Mouse (Mus musculus) MEL (cell line): ENCODE data around the gene Gad1. TPM values are rescaled to one million over a fixed set of nuclear protein-coding genes. Genes with fewer than 3 reads are reported as not detected.

Experiments used
- DNase-seq: peaks from one replicate; pipeline ENCODE4 v3.0.0; 2011; ENCODE audit warnings: low read depth, low spot score
- H3K27ac ChIP-seq: 2 replicates; pipeline ENCODE4 v1.5.1; 2012; ENCODE audit warnings: low read depth, mild to moderate bottlenecking, control low read depth, low read length, moderate library complexity; ENCODE audit not compliant: control insufficient read depth
- H3K27me3 ChIP-seq, 2 experiments: fragments of 150-350 bp in 1 of 2; sonication (generic) in 1 of 2; 2 replicates each; pipeline ENCODE4 v1.6.1; 2012; ENCODE audit warnings: low read length in 2 of 2, mild to moderate bottlenecking in 2 of 2, improper control_type of control experiment in 1 of 2, moderate library complexity in 1 of 2; ENCODE audit not compliant: insufficient read depth in 2 of 2, control insufficient read depth in 1 of 2
- H3K36me3 ChIP-seq, 2 experiments: 2 replicates each; pipeline ENCODE4 v1.6.1; 2012 to 2014; ENCODE audit warnings: low read length in 2 of 2, improper control_type of control experiment in 1 of 2, inconsistent platforms in 1 of 2, mild to moderate bottlenecking in 1 of 2; ENCODE audit not compliant: insufficient read depth in 2 of 2, control insufficient read depth in 1 of 2
- H3K4me1 ChIP-seq, 2 experiments: fragments of 150-350 bp in 1 of 2; sonication (generic) in 1 of 2; 2 replicates each; pipeline ENCODE4 v1.6.1; 2012; ENCODE audit warnings: low read length in 2 of 2, improper control_type of control experiment in 1 of 2, mild to moderate bottlenecking in 1 of 2; ENCODE audit not compliant: insufficient read depth in 2 of 2, control insufficient read depth in 1 of 2
- H3K4me3 ChIP-seq, 2 experiments: fragments of 150-350 bp in 1 of 2; sonication (generic) in 1 of 2; 2 replicates each; pipeline ENCODE4 v1.5.1; 2012; ENCODE audit warnings: low read depth in 2 of 2, low read length in 2 of 2, mild to moderate bottlenecking in 2 of 2, moderate library complexity in 2 of 2, control low read depth in 1 of 2, improper control_type of control experiment in 1 of 2; ENCODE audit not compliant: control insufficient read depth in 1 of 2, insufficient read depth in 1 of 2
- H3K79me2 ChIP-seq: 2 replicates; pipeline ENCODE4 v1.6.1; 2012; ENCODE audit warnings: mild to moderate bottlenecking, low read length, moderate library complexity; ENCODE audit not compliant: control insufficient read depth, poor library complexity, insufficient read depth
- H3K9ac ChIP-seq: 2 replicates; pipeline ENCODE4 v1.6.1; 2012; ENCODE audit warnings: low read depth, mild to moderate bottlenecking, control low read depth, low read length, moderate library complexity; ENCODE audit not compliant: control insufficient read depth, poor library complexity, severe bottlenecking
- H3K9me3 ChIP-seq: fragments of 150-350 bp; sonication (generic); replicated peaks from 2 replicates; pipeline ENCODE4 v1.6.1; 2012; ENCODE audit warnings: mild to moderate bottlenecking, low read length, improper control_type of control experiment, moderate library complexity; ENCODE audit not compliant: insufficient read depth
- CHD1 ChIP-seq: IDR thresholded peaks from 2 replicates; pipeline ENCODE4 v1.6.1; 2012; ENCODE audit warnings: low read depth, mild to moderate bottlenecking, inconsistent platforms, low read length, improper control_type of control experiment
- EP300 ChIP-seq, 2 experiments: IDR thresholded peaks; 2 replicates each; pipeline ENCODE4 v1.6.1; 2011; ENCODE audit warnings: improper control_type of control experiment in 2 of 2, low read length in 2 of 2, low read depth in 1 of 2, mild to moderate bottlenecking in 1 of 2
- ETS1 ChIP-seq: IDR thresholded peaks from 2 replicates; pipeline ENCODE4 v1.6.1; 2012; ENCODE audit warnings: low read depth, mild to moderate bottlenecking, inconsistent platforms, low read length, improper control_type of control experiment, moderate library complexity
- JUND ChIP-seq: IDR thresholded peaks from 2 replicates; pipeline ENCODE4 v1.6.1; 2011; ENCODE audit warnings: low read depth, mild to moderate bottlenecking, improper control_type of control experiment, low read length
- MAFK ChIP-seq: IDR thresholded peaks from 2 replicates; pipeline ENCODE4 v1.6.1; 2011; ENCODE audit warnings: low read depth, mild to moderate bottlenecking, low read length, improper control_type of control experiment, borderline replicate concordance
- MAZ ChIP-seq: IDR thresholded peaks from 2 replicates; pipeline ENCODE4 v1.6.1; 2012; ENCODE audit warnings: low read depth, mild to moderate bottlenecking, inconsistent platforms, low read length, improper control_type of control experiment
- MYC ChIP-seq: IDR thresholded peaks from 2 replicates; pipeline ENCODE4 v1.6.1; 2011; ENCODE audit warnings: low read depth, mild to moderate bottlenecking, low read length, improper control_type of control experiment, moderate library complexity
- NRF1 ChIP-seq: IDR thresholded peaks from 2 replicates; pipeline ENCODE4 v1.6.1; 2014; ENCODE audit warnings: low read depth, mild to moderate bottlenecking, inconsistent platforms, low read length, improper control_type of control experiment, moderate library complexity; ENCODE audit not compliant: poor library complexity, insufficient read depth, severe bottlenecking
- RAD21 ChIP-seq: IDR thresholded peaks from 2 replicates; pipeline ENCODE4 v1.6.1; 2011; ENCODE audit warnings: mild to moderate bottlenecking, low read depth, low read length, improper control_type of control experiment
- ZC3H11A ChIP-seq: IDR thresholded peaks from 2 replicates; pipeline ENCODE4 v1.6.1; 2012; ENCODE audit warnings: low read depth, mild to moderate bottlenecking, inconsistent platforms, low read length, improper control_type of control experiment
- ZNF384 ChIP-seq: IDR thresholded peaks from 2 replicates; pipeline ENCODE4 v1.6.1; 2012; ENCODE audit warnings: low read depth, mild to moderate bottlenecking, inconsistent platforms, low read length, improper control_type of control experiment
- polyA plus RNA-seq, 2 experiments: library from polyadenylated mRNA; stranded (reverse) in 1 of 2; unstranded in 1 of 2; fragments of >175 nt in 1 of 2; fragments of >200 nt in 1 of 2; gene quantifications; 2 replicates each; pipeline versions ENCODE4 v1.2.1 to v1.2.4; 2012; ENCODE audit warnings: low replicate concordance in 2 of 2, low read depth in 1 of 2; ENCODE audit not compliant: insufficient read length in 2 of 2, insufficient read depth in 1 of 2, missing spikeins in 1 of 2
- total RNA-seq: library from RNA; depleted of rRNA; stranded (reverse); fragments of 300-350 nt; gene quantifications from 2 replicates; pipeline ENCODE4 v1.2.3, GENCODE M21; 2012

The Gad1 gene
- total and polyA plus RNA-seq, 3 experiments: not detected

DNA sequence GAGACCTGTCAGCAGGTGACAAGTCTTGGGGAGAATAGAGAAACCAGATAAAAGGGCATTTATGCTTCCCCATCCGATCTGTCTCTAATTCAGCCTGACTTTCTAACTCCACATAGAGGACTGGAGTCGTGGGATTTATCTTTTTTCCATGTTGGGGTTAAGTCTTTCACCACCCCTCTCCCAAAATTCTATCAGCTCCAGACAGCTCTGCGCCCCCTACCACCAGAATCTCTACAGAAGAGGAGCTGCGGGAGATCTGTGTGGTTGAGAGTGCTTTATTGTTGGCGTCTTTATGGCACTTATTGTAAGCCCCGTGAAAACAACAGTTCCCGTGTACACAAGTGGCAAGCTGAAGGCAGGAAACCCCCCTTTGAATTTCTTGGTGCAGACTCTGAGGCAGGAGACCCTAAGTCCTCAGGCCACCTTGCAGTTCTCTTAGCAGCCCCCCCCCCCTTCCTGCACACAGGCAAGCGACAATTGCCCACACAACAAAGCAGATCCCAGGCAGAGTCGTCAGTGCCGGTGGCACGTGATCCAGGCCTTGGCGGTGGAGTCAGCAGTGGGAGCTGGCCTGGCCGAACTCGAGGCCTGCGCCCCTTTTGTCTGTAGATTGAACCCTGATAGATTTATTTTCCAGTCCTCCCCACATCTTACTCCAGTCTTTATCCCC, 11.9 kb downstream of the Gad1 start:
- Histone ChIP-seq H3K27ac (no peak overlapping the region), H3K27me3 (no peaks in the 10 kb centered on the region)
- no peak for TF ChIP-seq NRF1
- TF ChIP-seq ZNF384: no peak
- TF ChIP-seq MAFK: no peak
- TF ChIP-seq, all 39 proteins: peak for 0
- DNase-seq: no peak
- H3K4me1 ChIP-seq: no peaks in the 10 kb centered on the region
- H3K9ac ChIP-seq: no peak overlapping the region
- no peaks in the 10 kb centered on the region for H3K79me2 ChIP-seq
- no peaks in the 10 kb centered on the region for H3K36me3 ChIP-seq
- no peaks in the 10 kb centered on the region for H3K9me3 ChIP-seq
- no peak overlapping the region for H3K4me3 ChIP-seq

DNA sequence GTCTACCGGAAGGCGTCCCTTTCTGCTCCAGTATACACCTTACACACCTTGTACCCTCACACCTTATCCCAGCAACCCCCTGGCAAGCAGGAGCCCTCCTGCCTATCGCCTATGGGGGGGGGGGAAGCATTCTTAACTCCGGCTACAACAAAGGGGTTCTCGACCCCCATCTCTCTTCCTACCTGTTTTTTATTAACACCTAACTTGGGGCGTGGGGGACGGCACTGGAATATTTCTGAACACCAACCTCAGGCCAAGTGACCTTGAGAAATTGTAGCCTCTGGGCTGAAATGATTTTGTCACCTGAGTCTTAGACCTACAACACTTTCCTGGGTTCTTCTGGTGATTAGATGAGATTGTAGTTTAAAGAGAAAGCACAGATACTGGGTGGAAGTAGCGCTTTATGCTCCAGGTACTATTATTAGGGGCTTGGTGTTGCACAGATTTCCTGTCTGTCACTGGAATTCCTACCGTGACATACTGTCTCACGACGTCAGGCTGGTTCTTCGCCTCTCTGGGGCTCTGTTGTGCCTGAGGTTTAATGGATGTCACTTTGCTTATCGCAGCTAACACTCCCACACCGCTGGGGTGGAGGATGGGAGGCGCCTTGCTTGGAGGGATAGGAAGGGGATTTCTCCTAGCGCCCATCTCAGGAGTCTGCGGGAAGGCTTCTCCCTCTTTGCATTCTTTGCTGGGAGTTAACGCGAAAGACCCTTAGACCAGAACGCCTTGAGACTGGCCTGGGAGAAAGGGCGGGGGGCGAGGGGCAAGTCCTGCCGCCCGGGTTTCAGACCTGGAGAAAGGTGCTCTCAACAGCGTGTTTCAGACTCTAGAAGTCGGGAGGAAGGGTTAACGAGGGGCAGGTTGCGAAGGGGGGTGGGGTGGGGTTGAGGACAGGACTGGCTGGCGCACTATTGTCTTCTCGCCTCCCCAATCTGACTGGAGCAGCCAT, 13.1 kb downstream of the Gad1 start:
- no peaks in the 10 kb centered on the region for H3K36me3 ChIP-seq
- no peak overlapping the region for H3K9ac ChIP-seq
- H3K4me3 ChIP-seq: no peak overlapping the region
- H3K27ac ChIP-seq: no peak overlapping the region
- TF ChIP-seq ZC3H11A (no peak), MYC (no peak), CHD1 (no peak)
- TF ChIP-seq, all 39 proteins: peak for 0
- Histone ChIP-seq H3K9me3 (no peaks in the 10 kb centered on the region), H3K4me1 (no peaks in the 10 kb centered on the region), H3K79me2 (no peaks in the 10 kb centered on the region), H3K27me3 (no peaks in the 10 kb centered on the region)
- no peak for DNase-seq

DNA sequence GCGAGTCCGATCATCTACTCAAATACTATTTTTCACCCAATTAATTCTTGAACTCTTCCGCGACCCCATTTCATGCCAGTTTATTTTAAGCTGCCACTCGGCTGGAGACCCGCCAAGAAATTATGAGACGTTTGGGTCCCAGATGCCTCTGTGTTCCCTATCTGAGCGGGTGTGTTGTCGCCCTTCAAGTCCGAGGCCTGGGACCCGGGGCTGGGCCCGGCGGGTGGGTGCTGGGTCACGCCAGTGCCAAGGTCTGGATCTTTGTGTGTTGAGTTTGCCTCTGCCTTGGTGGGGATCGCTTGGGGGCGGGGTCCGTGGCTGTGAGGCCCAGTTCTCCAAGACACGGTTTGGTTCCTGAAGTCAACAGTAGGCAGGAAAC, 13.7 kb downstream of the Gad1 start:
- H3K4me3 ChIP-seq: no peak overlapping the region
- no peaks in the 10 kb centered on the region for H3K27me3 ChIP-seq
- H3K79me2 ChIP-seq: no peaks in the 10 kb centered on the region
- H3K4me1 ChIP-seq: no peaks in the 10 kb centered on the region
- H3K27ac ChIP-seq: no peak overlapping the region
- no peaks in the 10 kb centered on the region for H3K36me3 ChIP-seq
- no peaks in the 10 kb centered on the region for H3K9me3 ChIP-seq
- DNase-seq: no peak
- TF ChIP-seq MAZ (no peak), ETS1 (no peak), NRF1 (no peak), JUND (no peak), RAD21 (no peak), EP300 (IDR thresholded peaks at IDR 0.05; ENCODE audit: low read depth in 1 of 2, low read length in 2 of 2) (no peak)
- TF ChIP-seq, all 39 proteins: peak for 0
- H3K9ac ChIP-seq: no peak overlapping the region
